Mouse (Mus musculus): ENCODE data around the gene Acot7.
"Not testable (repeated sequence)": the region's sequence is repeated elsewhere in the genome, so short reads cannot be mapped to it uniquely, and the experiment has no call there.

Acot7 gene

DNA sequence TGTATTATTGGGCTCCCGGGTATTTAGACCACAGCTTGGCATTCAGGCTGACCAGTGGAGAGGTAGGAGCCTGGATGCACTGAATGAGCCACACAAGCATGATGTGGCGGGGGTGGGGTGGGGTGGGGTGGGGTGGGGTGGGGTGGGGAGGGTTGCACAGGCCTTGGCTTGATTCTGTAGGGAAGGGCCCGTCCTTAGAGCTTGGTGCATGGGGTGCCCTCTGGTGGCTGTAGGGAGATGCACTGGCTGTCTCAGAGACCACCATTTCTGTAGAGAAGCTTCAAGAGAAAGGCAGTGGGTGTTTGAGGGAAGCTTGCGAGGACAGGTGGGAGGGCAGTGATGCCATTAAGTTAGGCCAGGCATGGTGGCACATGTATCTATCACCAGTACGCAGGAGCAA, 34.6 kb downstream of the Acot7 start:
- peak; percentile 77 for DNase-seq

DNA sequence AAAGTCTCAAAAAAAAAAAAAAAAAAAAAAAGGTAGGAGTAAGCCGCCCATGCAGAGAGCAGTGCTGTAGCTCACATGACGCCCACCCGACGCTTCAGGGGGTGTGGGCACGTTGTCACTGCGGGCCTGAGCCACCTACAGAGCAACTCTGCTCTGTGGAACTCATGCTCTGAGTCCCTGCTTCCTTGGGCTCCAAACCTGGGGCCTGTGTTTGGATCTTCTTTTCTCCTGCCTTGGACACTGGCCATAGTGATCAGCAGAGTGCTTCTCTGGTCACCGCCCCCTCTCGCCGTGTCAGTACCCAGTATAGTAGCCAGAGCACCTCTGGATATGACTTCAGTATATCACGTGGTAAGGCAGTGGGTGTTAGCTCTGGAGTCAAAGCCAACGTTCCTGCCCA, 35.0 kb downstream of the Acot7 start:
- DNase-seq, result no peak

DNA sequence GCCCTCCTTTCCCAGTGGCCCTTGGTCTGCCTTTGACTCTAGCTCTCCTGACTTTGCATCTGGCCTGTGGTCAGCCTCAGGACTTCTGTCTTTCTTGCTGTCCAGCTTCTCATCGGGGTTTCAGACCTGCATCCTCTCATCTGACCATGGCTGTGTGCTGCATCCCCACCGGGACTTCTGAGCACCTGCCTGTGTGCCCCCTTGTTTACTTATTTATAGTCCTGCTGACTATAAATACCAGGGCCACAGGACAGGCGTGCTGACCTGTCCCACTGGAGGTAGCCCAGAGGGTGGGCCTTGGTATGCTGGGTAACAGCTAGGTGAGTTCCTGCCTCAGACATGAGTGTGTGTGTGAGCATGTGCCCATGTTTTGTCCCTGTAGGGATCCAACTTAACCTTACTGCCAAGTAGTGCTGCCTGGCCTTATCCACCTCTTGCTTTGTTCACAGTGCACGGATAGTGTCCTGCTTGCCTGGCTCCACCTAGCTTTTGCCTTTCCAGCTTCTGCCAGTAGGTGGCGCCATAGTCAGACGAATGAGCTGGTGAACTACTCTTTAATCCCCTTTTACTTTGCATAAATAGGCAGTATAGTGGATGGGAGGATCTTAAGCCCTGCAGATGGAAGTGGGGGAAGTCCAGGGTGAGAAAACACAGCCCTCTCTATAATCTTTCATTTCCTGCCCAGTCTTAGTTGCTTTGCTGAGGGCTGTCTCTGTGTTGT, 36.0 kb downstream of the Acot7 start:
- DNase-seq, result peak; percentile 92

DNA sequence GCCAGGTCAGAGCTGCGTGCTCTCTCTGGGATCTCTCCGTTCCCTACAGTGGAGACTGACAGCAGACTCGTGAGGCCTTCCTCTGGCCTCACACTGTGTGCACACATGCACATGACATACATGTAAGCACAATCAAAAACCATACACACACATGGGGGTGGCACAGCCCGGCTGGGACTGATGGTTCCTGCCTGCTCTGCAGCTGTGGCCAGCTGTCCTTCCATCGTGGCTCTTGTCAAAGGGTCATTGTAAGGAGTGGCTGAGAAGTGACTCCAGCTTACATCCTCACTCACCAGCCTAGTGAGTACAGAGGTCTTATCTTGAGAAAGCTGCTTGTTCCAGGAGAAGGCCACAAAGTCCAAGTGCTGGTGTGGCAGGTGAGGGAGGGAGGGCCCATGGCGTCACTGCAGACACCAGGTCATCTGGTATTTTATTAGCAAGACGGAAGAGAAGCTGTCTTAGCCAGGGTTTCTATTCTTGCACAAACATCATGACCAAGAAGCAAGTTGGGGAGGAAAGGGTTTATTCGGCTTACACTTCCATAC, 37.0 kb downstream of the Acot7 start:
- DNase-seq, result no peak

DNA sequence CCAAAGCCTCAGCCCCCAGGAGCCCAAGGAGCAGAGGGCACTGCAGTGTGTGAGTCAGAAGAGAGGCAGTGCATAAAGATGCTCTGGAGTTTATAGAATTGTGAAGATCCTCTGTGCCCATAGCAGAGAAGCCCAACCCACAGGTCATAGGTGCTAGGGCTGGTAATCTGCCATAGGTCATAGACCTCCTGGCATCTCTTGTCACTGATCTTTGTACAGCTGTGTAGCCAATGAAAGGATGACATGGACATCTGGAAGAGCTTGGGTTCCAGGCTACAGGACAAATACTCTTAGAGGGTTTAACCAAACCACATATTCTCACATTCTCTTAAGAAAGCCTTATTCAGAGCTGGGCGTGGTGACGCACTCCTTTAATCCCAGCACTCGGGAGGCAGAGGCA, 41.7 kb downstream of the Acot7 start:
- no peak for DNase-seq

DNA sequence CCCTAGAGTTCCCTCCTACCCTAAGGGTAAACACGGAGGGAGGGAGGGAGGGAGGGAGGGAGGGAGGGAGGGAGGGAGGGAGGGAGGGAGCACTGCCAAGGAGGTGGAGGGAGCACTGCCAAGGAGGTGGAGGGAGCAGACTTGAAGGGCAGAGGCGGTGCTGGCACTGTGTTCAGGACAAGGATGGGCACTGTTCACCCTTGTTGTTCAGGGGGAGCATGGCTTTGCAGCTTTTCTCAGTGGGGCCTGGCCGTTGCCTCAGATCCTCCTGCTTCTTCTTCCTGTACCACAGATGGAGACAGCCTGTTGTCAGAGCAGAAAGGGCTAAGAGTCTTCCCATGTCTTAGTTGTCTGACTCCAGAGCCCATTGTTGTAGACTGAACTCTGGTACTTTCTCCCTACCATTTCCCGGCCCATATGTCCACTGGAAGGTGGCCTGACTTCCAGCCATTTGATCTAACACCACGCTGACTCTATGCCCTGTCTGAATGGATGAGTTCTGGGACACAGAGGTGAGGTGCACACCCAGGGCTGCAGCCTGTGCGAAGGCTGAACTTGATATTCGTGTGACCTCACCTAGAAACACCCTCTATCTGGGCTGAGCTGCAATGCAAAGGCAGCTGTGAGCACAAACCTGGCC, 43.0 kb downstream of the Acot7 start:
- no peak for DNase-seq

DNA sequence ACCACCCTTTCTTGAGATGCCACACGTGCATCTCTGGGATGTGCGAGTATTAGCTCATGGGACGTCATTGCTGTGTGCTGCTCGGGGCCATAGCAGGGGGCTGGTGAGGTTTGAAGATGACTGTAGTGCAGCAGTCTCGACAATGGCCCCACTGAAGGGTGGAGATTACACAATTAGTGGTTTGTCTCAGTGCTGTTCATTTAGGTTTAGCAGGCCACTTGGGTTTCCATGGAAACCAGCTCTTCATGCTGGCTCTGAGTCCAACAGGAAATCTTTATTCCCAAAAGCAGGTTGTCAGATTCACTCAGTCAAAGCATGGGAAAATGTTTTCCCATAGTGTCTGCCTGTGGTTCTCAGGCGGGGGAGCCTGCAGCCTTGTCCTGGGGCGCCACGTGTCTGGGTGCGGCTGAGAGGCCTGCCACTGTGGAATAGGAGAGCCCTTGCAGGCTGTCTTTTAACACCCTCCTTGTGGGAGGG, 43.5 kb downstream of the Acot7 start:
- DNase-seq, result peak; percentile 90

DNA sequence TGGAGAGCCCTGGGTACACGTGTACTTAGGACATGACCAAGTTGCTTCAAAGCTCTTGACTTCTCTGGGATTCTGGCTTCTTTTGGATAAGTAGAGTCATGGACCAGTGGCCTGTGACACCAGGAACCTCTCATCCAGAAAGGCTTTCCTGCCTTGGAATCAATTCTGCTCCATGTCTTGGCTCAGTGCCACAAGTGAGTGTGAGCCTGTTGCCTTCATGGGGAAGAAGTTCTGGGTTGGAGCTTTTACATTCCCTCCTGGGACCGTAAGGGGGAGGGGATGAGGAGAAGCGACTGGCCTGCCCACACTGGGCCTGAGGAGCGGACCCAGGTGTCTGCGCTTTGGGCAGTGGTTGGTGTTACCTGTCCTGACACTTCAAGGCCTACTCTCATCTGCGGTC, 44.2 kb downstream of the Acot7 start:
- DNase-seq, result no peak

DNA sequence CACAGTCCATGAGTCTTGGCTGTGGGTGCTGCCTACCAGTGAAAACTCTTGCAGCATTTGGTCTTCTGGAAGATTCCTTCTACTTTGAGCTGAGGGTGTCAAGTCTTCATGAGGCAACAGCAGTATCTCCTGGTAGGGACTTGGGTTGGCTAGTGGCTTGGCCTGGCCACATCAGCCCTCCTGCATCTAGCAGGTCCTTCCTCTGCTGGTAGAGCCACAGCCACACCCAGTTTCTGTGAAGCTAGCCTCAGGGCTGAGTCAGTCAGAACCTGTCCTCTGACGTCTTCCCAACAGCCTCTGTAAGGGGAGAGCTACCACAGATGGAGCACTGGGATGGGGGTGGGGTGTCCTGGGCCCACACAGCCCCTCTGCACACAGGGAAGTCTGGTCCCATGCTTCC, 44.6 kb downstream of the Acot7 start:
- DNase-seq, result no peak

DNA sequence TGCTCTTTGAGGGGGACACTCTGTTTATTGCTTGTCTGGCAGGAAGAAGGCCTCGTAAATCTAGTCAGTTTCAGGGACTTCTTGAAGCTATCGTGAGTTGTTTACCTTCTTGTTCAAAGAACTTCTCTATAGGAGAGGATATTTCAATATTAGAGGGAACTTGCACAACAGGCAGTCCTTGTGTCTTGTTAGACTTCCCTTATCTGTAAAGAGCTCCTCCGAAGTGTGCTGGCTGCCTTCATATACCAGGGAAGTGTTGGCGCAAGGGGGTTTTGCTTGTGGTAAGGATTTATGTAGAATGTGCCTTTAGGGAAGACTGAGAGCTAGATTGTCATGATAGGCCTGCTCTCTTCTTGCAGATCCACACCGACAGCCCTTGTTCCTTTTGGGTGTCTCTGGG, 46.2 kb downstream of the Acot7 start:
- DNase-seq, result no peak

DNA sequence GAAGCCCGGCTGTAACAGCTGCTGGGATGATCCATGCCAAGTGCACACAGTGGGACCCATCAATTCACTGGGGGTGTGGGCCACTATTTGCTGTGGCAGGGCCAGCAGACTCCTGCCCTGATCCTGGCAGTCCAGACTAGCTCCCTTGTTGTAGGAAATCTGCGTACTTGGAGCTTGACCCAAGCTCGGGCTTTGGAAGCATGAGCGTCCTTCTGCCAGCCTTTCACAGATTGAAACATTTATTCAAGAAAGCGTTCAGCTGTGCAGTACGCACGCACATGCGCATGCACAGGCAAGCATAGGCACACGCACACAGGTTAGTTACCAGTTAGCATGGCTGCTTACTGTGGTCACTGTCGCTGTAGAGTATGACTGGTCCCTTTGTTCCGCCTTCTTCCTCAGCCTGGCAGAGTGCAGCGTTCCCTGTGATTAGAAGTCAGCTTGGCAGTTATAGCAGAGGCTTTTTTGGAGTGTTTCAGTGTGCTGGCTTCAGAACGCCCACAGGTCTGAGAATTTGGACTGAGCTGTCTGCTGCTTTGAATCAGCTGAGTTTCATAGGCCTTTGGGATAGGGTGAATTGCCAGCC, 49.1 kb downstream of the Acot7 start:
- DNase-seq, result no peak

DNA sequence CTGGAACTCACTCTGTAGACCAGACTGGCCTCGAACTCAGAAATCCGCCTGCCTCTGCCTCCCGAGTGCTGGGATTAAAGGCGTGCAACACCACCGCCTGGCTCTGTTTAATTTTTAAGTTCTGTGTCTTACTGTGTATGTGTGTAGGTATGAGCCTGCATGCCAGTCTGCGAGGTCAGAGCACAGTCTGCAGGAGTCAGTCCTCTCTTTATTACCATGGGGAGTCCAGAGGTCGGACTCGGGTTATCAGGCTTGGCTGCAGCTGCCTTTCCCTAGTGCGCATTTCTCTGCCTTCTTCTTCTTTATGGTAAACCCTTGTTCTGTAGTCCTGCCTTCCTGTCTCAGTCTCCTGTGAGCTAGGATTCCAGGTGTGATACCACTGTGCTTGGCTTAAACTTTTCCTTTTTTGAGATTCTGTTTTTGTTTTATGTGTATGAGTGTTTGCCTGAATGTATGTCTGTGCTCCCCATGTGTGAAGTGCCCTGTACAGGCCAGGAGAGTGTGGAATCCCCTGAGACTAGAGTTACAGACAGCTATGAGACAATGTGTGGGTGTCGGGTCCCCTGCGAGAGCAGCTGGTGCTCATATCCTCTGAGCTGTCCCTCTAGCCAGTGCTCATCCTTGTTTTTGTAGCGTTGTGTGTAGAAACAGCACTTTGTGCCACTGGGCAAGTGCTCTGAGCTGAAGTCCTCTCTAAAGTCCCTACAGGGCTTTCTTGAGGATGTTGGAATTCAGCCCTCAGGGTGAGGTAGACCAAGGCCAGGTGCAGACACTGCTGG, 50.0 kb downstream of the Acot7 start:
- DNase-seq, result no peak

DNA sequence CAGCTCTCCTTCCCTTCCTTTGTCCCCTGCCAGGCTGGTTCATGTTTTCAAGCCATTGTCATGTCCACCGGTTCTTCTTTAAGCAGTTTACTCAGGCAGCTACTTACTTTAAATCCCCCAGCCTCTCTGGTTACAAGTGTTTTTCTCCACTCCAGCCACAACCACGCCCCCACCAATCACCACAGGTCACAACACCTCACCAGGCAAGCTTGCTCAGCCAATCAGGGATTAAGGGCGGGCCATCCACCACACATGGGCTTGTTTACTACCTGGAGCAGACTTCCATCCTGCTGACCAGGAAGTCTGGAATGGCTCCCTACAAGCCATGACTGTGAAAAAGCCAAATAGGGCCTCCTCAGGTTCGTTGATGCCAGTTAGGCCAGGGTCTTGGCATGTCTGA, 52.4 kb downstream of the Acot7 start:
- not testable (repeated sequence) for DNase-seq

DNA sequence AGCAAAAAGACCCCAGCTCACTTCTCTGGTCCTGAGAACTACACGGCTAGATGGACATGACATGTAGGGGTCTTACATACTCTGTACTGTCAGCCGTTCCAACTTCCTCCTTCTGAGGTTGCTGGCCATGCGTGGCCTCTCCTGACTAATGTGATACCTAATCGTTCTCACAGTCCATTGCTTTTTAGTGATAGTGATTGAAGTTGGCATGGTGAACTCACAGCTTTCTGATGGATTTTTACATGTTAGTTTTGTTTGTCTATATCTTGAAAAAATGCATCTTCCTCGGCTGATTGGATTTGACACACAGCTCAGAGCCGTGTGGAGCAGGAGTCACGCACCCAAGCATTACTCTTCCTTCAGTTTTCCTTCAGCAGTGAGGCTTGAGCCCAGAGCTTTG, 53.4 kb downstream of the Acot7 start:
- DNase-seq, result peak; percentile 51

DNA sequence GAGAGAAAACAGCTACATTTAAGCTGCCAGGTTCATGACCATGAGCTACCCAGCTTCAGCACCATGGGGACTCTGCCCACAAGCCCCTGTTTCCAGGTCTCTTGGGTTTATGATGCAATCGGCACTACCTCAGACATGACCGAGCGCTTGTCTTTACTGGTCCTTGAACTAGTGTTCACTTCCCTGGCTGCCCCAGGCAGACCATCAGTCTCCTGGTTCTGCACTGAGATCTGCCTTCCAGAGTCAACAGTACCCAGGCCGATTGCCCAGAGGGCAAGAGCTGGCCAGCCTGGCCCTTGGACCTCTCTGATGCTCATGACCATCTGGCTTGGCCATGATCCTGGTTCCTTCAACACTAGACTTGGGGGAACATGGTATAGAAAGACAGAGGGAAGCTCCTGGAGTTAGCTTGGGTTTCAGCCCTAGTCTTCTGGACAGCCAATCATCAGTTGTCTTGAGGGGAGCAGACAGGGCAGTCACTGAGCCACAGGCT, 54.5 kb downstream of the Acot7 start:
- DNase-seq, result no peak

DNA sequence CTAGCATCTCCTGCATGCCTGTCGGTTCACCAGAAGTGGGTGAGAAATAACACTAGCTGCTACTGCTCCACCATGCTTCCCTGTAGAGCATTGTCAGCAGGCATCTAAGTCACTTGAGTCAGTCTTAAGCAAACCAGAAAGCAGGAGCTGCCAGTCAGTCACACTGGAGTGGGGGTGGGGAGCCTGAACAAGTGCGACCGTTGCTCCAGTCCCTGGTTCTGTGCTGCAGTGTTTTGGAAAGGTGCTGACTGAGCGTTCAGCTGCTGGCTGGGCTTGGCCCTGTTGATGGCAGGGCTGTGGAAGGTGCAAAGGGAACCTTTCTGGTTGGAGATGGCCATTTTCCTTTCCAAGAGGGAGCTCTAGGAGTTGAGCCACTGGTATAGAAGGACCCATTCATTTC, 62.0 kb downstream of the Acot7 start:
- no peak for DNase-seq

DNA sequence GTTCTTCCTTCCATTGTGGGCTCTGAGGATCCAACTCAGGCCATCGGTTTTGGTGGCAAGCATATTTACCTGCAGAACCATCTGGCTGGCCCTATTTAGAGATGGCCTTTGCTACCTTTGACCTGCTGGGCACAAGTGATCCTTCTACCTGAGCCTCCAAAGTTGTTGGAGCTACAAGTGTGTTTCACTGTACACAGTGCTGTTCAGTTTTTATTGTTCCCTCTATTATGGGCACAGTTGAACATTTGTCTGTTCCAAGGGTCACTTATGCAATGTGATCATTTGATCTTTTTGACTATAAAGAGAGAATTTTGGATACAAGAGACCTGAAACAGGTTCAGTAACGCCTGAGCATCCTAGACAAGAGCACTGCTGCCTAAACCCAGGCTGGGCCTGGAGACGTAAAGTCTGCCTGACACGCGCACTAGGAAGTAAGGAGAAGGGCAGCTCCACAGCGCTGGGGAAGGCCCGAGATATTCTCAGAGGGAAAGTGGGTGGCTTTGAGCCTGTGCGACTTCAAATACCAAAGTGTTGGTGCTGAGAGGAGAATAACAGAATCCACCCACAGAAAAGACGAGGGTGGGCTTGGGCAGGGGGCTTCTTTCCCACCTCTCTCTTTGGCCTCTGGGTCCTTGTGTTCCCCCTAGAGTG, 65.4 kb downstream of the Acot7 start:
- DNase-seq, result no peak

DNA sequence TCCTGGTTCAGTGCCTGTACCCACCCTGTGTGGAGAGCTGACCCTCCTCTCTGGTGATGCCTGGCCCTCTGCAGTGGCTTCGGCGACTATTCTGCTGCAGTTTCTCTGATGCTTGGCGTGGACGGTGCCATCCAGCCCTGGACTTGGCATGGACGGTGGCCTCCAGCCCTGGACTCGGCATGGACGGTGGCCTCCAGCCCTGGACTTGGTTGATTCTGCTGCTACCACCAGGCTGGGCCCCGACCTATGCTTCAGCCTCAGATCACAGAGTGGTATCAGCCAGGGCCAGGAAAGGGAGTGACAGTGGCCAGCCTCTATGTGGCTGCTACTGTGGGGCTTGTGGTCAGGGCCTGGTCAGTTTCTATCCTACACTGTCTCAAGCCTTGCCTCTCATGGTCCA, 66.0 kb downstream of the Acot7 start:
- DNase-seq, result no peak

DNA sequence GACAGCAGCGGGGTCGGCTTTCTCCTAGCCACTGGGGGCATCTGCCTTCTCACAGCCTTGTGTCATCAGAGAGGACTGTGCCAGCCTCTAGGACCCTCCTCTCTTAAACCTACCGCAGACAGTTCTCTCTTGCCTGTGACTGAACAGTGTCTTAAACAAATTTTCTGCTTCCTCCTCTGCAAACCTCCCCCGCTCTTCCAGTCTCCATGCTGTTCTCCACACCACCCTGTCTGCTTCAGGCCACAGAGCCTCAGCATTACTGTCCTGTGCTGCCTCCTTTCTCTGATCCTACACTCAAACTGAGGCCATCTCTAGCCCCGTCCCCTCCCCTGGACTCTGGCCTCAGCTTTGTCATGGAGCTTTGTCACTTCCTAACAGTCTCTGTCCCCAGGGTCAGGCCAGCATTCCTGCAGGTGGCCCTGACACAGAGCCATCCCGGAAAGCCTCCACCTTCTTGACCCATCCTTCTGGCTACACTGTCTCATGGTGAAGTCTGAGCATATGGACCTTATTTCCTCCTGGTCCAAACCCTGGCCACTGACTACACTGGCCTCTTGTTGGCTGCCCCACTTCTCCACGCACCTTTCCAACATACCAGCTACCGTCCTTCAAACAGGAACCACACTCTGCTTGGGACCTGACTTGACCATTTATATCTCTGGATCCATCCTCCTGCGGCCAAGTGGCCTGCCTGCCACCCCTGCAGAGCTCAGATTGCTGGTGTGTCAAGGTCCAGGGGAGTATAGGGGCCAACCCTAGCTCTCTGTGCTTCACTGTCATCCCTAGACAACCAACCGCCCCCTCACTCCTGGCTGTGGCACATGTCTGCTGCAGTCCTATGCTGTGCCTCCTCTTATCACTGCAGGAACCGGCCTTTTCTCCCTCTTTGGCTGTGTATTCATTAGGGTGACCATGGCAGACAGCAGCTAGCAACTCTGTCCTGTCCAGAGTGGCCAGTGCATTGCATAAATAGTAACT, 66.9 kb downstream of the Acot7 start:
- no peak for DNase-seq

DNA sequence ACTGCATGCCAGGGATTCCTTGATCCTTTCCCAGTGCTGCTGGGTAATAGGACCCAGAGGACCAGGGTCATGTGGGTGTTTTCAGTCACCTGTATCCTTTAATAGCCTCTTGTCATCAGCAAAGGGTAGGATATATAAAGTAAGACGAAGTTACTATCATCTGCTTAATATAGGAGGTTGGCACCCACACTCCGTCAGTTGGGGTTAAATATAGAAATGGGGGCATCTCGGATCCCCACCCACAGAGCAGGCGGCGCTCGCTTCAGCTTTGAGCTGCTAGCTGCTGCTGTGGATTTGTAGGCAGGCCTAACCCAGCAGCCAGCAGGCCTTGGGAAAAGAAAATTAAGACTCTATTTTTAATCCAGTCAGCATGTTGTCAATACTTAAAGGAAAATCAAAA, 68.1 kb downstream of the Acot7 start:
- DNase-seq, result no peak

DNA sequence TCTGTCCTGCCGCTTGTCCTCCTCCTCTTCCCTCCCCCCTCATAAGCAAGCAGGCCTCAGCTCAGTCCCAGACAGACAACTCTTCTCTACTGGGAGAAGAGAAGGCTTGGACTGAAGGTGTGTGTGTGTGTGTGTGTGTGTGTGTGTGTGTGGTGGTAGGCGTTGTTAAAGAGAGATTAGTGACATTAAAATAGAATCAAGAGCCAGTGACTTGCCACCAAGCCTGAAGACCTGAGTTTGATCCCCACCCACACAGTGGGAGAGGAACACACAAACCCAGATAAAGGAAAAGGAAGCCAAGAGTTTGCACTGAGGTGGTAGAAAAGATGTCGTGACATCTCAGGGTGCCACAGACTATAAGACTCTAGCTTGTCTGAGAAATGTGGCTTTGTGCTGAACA, 69.3 kb downstream of the Acot7 start:
- no peak for DNase-seq
